Mouse (Mus musculus) ES-Bruce4 (cell line): ENCODE measurements around the gene Iqschfp.

Source experiments
- CTCF ChIP-seq: IDR thresholded peaks from one replicate; pipeline ENCODE4 v1.8.1; 2011; ENCODE audit warnings: low read depth, low read length
- EP300 ChIP-seq: IDR thresholded peaks from 2 replicates; pipeline ENCODE4 v1.6.1; 2011; ENCODE audit warnings: low read depth, low read length; ENCODE audit not compliant: insufficient read depth
- POLR2A ChIP-seq: IDR thresholded peaks from one replicate; pipeline ENCODE4 v1.8.1; 2011; ENCODE audit warnings: low read length; ENCODE audit not compliant: insufficient read depth

DNA sequence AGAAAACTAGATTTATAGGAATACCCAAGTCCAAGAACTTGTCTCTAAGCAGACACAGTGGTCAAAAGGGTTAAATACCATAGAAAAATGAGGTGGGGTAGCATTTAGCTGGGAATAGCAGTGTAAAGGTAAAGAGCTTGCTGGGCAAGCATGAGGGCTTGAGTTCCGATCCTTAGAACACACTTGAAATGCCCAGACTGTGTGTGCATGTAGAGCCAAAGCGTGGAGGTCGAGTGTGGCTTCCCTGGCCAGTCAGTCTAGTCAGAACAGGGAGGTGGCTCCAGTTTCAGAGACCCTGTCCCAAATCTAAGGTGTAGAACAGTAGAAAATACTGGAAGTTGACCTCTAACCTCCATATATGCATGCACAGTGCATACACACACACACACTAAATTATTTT, 591.5 kb downstream of the Iqschfp start:
- TF ChIP-seq CTCF (no peak), EP300 (no peak), POLR2A (no peak)
